Mouse (Mus musculus) urinary bladder, postnatal 14 days (tissue): ENCODE measurements around the gene Ost4.

Source experiments
- DNase-seq: peaks from one replicate; pipeline ENCODE4 v3.0.0; 2021; ENCODE audit warnings: low spot score

Gene Ost4

DNA sequence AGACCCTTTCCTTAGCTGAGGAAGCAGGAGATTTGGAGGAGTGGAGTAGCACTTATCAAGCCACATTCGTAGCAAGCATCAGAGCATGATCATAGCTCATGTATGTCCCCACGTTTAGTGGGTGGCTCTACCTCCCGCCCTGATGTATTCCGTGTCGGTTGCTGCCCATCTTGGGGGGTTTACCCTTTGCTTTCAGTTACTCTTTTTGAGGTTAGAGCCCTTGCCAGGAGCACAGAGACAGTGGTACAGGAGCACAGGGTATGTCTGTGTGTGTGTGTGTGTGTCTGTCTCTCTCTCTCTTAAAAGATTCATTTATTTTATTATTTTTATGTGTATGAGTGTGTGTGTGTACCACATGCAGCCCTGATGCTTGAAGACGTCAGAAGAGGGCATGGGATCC is 15.5 kb upstream of the Ost4 start:
- no peak for DNase-seq

DNA sequence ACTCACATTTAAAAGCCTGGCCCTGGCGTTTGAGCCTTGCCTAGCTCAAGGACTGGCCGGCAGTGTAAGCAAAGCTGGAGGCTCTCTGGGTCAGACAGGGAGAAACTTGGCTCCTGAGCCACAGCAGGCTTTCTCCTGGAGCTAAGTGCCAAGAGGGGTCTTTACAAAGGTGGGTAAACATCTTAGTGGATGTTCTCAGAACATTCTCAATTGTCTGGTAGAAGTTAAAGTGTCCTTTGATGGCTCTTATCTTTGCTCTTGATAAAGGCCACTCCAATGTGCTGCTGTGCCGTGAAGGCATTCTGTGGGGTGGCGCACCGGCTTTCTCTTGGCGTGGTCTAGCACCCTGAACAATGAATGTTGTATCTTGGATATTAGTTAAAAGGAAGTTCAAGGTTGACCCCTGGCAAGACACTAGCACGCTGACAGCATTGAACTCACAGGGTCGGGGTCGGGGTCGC is 15.0 kb upstream of the Ost4 start:
- DNase-seq, result no peak

DNA sequence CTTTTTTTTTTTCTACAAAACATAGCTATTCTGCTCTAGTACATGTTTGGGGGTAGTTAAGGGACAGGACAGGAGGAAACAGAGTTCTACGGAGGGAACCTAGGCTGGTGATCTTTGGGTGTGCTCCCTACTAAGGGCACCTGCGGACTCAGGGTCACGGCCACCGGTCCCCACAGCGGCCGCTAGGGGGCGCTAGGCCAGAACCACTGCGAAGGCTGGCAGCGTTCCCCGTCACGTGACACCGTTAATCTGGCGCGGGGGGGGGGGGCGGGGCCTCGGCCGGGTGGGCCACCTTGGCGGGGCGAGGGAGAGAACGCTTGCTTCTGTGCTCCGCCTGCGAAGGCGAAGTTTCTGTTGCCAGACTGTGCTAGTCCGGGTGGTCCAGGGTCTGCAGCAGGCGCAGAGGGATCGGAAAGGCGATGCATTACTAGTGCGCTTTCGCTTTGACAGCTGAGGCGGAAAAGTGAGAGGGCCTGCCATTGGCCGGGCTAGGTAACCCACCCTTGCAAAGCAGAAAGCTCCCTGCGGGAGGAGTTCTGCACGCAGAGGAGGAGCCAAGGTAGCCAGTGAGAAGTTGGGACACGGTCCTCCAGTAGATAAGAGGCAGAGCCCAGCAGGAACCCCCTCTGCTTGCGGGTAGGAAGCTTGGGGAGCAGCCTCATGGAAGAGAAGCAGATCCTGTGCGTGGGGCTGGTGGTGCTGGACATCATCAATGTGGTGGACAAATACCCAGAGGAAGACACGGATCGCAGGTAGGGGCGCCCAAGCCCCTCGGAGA is 13.9 kb upstream of the Ost4 start, which contains the start of gene Khk:
TSS of gene Khk (plus strand) at position 176 of the 778 bp plus-strand sequence.
- peak; percentile 91 for DNase-seq

DNA sequence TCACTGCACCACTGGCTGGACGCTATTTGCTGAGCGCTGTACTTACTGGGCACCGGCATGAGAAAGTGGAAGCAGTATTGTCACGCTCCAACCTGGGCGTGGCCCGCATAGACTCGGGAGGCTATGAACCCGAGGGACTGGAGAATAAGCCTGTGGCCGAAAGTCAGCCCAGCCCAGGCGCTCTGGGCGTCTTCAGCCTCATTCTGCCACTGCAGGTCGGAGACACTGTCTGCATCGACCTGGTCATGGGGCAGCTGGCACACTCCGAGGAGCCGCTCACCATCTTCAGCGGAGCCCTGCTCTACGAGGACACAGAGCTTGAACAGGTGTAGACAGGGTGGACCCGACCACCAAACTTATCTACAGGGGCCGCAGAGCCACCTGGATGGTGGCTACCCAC is 13.0 kb upstream of the Ost4 start:
- peak; percentile 27 for DNase-seq

DNA sequence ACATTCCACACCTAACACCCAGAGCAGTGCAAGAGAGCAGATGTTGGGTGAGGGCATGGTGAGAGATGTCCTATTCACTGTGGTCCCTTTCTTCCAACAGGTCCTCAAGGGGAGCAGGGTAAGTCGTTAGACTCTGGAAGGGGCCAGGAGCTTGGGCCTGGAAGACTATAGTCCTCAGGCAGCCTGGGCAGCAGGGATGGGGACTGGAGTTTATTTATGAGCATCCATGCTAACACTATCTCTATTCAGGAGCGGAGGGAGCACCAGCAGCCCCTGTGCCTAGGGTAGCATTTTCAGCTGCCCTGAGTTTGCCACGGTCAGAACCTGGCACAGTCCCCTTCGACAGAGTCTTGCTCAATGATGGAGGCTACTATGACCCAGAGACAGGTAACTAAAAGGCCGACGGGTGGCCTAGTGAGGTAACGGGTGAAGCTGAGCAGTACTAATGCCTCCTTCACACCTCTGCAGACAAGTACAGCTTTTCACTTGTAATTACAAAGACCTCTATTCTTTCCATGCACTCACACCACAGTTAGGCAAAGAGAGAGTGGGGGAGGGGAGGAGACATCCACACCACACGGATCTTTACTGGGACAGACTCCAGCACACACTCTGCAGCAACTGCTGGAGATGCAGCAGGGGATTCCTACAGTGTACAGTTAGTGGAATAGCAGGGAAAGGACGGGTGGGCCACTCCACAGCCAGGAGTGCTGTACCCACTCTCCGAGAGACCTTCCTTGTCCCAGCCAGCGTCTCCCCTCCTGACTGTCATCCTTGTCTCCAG is 12.4 kb upstream of the Ost4 start:
- DNase-seq, result no peak

DNA sequence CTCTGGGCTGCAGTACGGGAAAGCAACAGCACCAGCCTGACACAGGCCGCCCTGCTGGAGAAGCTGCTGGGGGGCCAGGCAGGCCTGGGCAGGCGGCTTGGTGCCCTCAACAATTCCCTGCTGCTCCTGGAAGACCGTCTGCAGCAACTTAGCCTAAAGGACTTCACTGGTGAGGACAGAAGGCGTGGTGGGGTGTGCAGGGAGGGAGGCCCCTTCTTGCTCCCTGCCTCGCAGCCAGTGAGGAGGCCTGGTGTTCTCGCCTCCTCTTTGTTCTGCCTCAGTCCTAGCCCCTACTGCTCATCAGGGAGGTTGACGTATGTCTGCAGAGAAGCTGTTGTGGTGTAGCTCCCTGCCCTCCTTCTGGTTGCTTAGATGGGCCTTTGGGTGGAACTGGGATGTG is 11.1 kb upstream of the Ost4 start:
- DNase-seq, result no peak

DNA sequence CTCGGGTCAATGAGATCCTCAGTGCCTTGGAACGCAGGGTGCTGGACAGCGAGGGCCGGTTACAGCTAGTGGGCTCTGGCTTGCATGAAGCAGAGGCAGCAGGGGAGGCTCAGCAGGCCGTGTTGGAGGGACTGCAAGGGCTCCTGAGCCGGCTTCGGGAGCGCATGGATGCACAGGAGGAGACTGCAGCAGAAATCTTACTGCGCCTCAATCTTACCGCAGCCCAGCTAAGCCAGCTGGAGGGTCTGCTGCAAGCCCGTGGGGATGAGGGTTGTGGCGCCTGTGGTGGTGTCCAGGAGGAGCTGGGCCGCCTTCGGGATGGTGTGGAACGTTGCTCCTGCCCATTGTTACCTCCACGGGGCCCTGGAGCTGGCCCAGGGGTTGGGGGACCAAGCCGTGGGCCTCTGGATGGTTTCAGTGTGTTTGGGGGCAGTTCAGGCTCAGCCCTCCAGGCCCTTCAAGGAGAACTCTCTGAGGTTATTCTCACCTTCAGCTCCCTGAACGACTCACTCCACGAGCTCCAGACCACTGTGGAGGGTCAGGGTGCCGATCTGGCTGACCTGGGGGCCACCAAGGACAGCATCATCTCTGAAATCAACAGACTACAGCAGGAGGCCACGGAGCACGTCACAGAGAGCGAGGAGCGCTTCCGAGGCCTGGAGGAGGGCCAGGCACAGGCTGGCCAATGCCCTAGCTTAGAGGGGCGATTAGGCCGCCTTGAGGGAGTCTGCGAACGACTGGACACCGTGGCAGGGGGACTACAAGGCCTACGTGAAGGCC is 10.5 kb upstream of the Ost4 start:
- no peak for DNase-seq

DNA sequence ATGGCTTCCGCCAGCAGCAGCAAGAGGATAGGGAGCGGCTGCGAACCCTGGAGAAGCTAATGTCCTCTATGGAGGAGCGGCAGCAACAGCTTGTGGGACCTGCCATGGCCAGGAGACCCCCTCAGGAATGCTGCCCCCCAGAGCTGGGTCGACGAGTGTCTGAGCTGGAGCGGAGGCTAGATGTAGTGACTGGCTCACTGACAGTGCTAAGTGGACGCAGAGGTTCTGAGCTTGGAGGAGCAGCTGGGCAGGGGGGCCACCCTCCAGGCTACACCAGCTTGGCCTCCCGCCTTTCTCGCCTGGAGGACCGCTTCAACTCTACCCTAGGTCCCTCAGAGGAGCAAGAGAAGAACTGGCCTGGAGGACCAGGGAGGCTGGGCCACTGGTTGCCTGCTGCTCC is 9.8 kb upstream of the Ost4 start:
- no peak for DNase-seq

DNA sequence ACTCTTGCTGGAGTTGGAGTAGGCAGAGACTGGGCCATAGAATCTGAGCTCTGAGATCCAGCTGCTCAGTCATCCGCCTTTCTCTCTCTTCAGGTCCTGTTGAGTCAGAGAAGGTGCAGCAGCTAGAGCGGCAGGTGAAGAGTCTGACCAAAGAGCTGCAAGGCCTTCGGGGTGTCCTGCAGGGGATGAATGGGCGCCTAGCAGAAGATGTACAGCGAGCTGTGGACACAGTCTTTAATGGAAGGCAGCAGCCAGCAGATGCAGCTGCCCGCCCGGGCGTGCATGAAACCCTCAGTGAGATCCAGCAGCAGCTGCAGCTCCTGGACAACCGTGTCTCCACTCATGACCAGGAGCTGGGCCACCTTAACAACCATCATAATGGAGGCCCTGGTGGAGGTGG is 9.3 kb upstream of the Ost4 start:
- no peak for DNase-seq

DNA sequence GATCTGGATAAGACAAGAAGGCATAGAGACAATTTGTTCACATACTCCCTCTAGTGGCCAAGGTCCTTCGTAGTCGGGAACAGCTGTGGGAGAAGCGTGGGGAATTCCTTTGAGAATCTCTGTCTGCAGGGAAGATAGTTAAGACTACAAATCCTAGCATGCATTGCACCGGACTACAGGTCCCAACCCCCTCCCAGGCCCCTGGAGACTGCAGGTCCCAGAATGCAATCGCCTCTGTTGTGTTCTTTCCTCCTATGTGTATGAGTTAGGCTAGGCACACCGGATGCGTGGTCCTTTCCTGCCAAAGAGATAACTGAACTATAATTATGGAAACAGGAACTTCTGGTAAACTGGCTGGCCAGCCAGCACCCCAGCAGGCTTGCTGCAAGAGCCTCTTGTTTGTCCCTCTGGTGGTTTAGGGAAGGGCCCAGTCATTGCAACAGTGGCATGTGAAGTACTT is 8.4 kb upstream of the Ost4 start:
- DNase-seq, result peak; percentile 86

DNA sequence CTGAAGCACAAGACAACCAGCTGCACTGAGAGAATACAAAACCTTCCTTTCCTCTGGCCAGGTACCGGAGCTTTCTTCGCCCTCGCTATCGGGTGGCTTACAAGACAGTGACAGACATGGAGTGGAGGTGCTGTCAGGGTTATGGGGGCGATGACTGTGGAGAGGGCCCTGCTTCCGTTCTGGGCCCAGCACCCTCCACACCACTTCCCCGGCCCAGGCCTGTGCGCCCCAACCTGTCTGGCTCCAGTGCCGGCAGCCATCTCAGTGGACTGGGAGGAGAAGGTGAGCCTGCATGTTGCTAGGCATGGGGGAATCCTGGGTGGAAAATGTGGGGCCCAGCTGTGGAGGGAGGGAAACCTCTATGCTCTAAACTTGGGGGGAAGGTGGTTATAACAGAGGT is 7.9 kb upstream of the Ost4 start:
- no peak for DNase-seq

DNA sequence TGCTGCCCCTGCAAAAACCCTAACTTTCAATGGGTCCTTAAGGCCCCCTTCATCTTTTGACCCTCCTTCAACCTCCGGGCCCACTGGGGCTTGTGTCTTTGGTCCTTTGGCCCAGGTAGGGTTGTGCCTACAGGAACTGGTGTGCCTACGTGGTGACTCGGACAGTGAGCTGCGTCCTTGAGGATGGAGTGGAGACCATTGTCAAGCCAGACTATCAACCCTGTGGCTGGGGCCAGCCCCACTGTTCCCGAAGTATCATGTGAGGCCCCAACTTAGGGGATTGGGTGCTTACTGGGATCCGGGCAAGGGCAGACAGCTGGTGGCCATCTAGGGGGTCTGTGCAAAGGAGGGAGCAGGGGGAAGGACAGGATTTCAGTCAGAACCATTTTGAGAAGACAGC is 7.3 kb upstream of the Ost4 start:
- DNase-seq, result no peak

DNA sequence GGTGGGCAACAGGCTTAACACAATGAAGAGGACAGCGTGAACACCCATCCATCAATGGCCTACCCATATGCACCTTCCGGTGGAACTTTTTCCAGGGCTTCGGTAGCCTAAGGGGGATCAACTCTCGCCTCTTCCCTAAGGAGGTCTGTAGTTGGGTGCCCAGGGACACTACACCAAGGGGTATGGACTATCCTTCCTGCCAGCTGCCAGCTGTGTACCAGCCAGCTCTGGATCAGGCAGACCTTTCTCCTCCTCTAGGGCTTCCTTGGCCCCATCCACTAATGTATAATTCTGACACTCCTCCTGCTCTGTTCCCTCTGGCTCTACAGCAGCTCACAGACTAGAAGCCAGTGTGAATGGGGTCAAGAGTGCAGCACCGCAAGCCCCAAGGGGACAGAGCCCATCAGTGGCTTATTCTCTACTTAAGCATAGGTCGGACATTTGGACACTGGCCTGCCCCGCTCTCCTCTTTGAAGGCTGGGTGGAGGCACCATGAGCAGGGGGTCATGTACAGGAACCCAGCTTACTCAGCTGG is 6.6 kb upstream of the Ost4 start:
- no peak for DNase-seq

DNA sequence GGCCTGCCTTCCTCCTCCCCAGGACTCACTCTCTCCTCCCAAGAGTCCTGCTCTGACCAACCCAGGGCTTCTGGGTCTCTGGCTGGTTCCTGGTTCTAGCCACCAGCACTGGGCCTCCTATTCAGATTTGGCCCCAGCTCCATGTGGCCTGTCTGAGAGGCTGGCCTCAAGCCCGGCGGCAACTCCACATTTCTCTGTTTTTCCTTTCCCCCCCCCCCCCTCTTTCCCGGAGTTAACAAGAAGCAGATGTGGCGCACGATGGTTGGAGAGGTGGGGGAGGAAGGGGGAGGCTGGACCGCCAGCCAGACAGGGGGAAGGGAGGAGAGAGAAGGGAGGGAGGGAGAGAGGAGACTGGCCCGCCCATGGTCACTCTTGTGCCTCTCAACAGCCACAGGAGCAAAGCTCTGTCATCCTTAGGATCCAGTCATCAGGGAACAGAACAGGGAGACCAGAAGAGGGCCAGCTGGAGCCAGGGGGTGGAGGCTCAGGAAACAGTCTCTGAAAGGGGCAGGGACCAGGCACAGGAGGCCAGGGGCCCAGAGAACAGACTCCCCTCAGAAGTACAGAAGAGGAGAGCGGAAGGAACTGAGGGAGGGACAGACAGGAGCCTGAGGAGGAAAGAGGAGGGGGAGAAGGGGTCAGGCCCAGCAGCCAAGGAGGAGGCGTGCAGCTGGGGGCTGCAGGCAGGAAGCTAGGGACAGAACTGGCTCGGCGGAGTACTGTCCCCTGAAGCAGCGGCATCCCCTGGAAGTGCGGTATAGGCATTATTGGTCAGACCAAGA is 5.7 kb upstream of the Ost4 start, which contains the start of gene Emilin1:
TSS of gene Emilin1 (plus strand) at position 343 of the 782 bp plus-strand sequence.
- peak; percentile 64 for DNase-seq

DNA sequence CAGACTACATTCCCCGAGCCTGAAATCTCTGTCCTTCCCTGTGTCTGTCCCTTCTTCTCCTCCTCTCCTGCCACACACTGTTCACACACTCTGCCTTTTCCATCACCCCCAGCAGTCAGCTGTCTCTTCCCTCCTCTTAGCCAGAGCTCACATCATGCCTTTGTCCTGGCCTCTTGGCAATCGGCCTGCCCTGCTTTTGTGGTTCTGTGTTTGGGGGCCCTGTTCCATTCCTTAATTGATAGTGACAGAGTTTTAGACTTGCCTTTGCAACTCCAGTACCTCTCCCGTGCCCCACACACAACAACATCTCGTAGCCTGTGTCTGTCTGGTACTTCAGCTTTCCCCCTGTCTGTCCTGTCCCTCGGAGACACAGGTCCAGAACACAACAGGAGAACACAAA is 4.6 kb upstream of the Ost4 start:
- no peak for DNase-seq

DNA sequence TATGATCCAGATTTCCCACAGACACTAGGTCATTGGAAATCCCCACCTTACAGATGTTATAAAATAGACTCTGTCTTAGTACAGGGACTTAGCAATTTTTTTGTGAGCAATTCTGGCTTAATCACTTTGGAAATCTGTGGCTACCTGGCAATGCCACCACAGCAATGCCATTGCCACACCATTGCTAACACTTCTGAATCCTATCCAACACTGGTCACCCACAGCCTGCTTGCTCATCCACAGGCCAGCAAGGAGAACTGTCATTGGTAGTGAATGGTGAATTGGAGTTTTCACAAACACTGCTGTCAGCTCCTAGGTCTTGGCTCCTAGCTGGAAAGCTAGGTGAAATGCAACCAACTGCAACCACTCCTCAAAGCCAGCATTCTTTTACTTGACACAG is 2.9 kb upstream of the Ost4 start:
- DNase-seq, result no peak

DNA sequence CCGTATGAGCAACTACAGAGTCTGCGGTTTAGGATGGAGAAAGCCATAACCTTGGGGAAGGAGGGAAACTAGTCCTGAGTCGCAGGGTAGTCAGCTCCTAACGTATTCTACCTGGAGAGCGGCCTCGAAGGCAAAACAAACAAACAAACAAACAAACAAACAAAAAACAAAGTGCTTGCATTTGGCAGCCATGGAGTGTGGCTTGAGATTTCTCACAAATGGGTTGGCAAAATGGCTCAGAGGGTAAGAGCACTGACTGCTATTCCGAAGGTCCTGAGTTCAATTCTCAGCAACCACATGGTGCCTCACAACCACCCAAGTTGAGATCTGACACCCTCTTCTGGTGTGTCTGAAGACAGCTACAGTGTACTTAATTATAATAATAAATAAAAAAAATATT is 2.3 kb upstream of the Ost4 start:
- DNase-seq, result no peak

DNA sequence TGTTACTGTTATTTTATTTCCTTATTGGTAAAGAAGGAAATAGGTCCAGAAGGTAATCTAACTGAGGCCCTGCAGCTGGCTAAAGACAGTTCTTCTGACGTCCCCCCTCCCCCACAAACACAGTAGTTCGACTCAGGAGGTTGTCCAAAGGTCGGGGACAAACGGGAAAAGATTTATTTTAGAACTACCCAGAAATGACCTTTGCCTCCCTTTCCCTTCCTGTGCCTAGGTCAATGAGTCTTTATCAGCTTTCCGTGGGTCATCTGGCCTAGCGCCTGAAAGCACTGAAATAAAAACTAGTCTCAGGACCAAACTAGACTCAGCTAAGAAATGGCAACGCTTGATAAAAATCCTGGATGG is 1.7 kb upstream of the Ost4 start:
- no peak for DNase-seq

DNA sequence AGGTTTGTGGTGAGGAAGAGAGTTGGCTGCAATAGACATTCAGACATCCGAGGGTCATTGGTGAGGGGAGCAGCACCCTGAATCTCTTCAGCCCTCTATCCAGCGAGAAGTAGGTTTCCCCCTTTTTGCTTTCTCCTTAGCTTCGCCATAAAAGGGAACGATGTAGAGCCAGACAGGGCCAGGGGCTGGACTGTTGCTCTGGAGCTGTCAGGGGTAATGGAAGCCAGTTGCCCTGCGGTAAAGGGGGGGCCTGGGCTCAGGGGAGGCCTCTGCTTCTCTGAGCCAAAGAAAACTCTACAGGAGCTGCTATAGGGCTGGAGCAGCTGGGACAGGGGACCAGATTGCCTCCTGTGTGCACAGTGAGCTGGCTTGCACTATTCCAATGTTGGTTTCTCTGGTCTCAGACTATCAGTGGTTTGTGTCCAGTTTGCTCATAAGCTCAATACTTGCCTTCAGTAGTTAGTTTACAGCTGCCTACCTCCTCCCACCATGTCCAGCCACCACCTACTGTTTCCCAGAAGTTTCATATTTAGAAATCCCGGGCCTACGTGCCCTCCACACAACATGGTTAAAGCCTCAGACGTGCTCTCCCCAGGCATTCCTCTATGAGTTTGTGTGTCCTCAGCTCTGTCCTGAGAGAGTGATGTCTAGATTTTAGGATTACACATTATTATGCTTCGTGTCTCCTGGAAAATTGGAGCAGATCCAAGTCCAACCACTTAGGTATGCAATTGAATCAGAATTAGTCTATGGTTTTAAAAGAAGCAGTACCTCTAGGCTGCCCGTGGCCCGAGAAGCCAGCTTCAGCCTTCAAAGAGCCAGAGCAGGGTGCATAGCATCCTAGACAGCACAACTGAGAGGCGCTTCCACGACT is 1.1 kb upstream of the Ost4 start:
- DNase-seq, result peak; percentile 39

DNA sequence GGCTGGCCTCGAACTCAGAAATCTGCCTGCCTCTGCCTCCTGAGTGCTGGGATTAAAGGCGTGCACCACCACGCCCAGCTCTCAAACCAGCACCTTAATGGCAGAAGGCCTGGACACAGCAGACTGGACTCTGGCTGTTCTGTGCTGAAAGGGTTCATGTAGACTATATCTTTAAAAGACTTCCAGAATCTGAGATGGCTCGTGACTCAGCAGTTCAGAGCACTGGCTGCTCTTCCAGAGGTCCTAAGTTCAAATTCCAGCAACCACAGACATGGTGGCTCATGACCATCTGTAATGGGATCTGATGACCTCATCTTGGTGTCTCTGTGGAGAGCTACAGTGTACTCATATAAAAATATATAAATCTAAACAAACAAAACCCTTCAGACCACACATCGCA is 5.7 kb downstream of the Ost4 start:
- DNase-seq, result no peak

DNA sequence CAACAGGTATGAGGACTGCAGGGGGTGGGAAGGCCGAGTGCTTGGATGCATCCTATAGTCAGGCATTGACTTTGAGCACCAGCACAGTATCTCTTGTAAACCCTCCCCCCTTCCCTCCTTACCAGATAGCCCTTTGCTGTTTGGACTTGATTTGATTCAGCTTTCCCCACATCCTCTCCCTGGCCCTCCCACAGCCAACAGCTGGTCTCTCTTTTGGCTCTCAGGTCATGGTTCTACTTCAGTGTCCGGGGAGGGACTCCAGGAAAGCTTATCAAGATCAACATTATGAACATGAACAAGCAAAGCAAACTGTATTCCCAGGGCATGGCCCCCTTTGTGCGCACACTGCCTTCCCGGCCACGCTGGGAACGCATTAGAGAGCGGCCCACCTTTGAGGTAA is 17.2 kb downstream of the Ost4 start:
- no peak for DNase-seq
